Mouse (Mus musculus): ENCODE results near the gene Defb39.

The Defb39 gene

DNA sequence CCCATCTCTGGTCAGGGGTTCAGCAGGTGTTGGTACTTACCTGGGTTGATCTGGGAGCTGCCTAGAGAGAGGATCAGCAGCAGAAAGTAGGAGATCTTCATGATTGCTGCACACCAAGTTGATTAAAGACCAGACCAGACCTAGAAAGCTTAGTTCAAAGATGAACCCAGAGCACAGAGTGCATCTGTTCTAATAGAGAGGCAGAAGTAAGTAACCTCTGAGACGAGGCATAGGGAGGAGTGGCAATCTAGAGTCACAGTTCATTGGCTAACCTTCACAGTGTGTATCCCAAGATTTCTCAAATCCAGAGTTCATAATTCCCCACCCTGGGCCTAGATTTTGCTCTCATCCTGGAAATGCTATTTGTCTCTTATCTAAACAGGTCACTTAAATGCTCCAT, at the start of gene Defb39:
Defb39 (minus strand) TSS at position 101 of the 400 bp plus-strand sequence.
- no peak for DNase-seq (ENCODE audit: low spot score)

DNA sequence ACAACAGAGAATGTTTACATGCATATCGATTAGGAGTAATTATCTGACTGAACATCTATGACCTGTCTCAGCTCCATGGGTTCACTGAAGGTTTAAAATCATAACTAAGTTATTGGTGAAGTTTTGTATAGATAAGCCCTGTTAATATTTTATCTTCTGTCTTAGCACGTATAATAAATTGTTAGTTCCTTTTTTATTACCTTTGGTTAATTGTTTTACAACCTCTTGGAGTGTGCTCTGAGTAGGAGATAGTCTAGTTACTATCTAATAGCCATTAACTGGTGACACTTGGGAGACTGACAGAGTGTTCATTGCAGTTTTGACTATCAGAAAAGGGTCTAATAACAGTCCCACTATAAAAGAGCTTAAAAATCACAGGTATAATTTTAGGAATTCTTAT, 1.4 kb upstream of the Defb39 start:
- DNase-seq (ENCODE audit: low spot score) = no peak

DNA sequence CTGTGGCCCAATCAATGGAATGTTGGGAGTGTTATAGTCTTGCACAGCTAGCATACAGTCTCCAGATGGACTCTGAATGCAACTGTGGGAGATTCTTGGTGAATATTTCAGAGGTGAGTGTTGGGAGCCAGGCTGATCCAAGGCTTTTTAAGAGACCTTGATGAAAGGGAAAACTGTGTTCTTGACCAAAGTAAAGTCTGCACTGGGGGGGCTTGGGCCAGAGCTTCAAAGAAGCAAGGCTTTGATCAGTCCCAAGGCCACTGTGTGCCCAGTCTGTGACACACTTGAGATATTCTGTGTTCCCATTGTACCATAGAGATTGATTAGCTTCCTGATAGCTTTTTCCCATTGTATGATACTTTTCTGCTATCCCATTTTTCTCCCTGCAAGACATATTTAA, 1.7 kb downstream of the Defb39 start:
- no peak for DNase-seq (ENCODE audit: low spot score)

GRCm38 (mm10) chr8:19045242-19045641, 19.4 kb downstream of the Defb39 start:
- no peak for DNase-seq (ENCODE audit: low spot score)

- no peak for DNase-seq (ENCODE audit: low spot score)
Measured at GRCm38 (mm10) chr8:19026466-19026865, 38.1 kb downstream of the Defb39 start, which contains the start of gene Defb38. TSS of gene Defb38 (minus strand) at chr8:19026566.

Measured in embryo, embryonic 10 days (tissue).